In genomic region chr16:5629996-5630395, GRCm38 (mm10) we compare ENCODE assay signal across 18 mouse cellular contexts.
"Had no signal": no experiment of that assay in that cellular context is flagged by ENCODE, and none has a peak within 500 bp of the region (broad histone marks: within the 10 kb centered on the region; RNA-seq: fewer than 3 reads in every experiment).

No protein-coding gene starts in this region.

- H3K27ac ChIP-seq: midbrain, embryonic 10.5 days; midbrain, embryonic 12.5 days; neural tube, embryonic 13.5 days; neural tube, embryonic 15.5 days had no signal

- H3K27me3 ChIP-seq: midbrain, embryonic 12.5 days; neural tube, embryonic 13.5 days; neural tube, embryonic 15.5 days had no signal

- H3K4me2 ChIP-seq: lung, embryonic 14.5 days; midbrain, embryonic 12.5 days; neural tube, embryonic 13.5 days; neural tube, embryonic 15.5 days had no signal

- H3K36me3 ChIP-seq: midbrain, embryonic 10.5 days; midbrain, embryonic 12.5 days; neural tube, embryonic 13.5 days; neural tube, embryonic 15.5 days had no signal

- DNase-seq: lung, embryonic 14.5 days; lung, postnatal 10 days; lung, postnatal 4 days; midbrain, embryonic 14.5 days; retina, postnatal 1 day; right cerebral cortex, adult 18-20 months; right cerebral cortex, postnatal 25 days; right cerebral cortex, postnatal 4 days; spleen, adult 18-20 months; thymus, adult 18-20 months; thymus, postnatal 14 days; thymus, postnatal 36 days had no signal

- H3K4me3 ChIP-seq: midbrain, embryonic 10.5 days; midbrain, embryonic 12.5 days; myocyte; neural tube, embryonic 13.5 days; neural tube, embryonic 15.5 days had no signal

- ATAC-seq: midbrain, embryonic 16.5 days had no signal

- H3K9ac ChIP-seq: lung, embryonic 14.5 days; midbrain, embryonic 12.5 days; neural tube, embryonic 13.5 days; neural tube, embryonic 15.5 days had no signal

- H3K9me3 ChIP-seq: midbrain, embryonic 10.5 days; midbrain, embryonic 12.5 days; neural tube, embryonic 13.5 days; neural tube, embryonic 15.5 days had no signal

- H3K4me1 ChIP-seq: midbrain, embryonic 10.5 days had no signal
